Mouse (Mus musculus) MEL (cell line): ENCODE data around the gene Tmem132b. TPM values are rescaled to one million over a fixed set of nuclear protein-coding genes. Genes with fewer than 3 reads are reported as not detected.
A peak's percentile ranks its signal among the peaks of the same experiment; 100 is the strongest.

Source experiments
- DNase-seq: peaks from one replicate; pipeline ENCODE4 v3.0.0; 2011; ENCODE audit warnings: low read depth, low spot score
- H3K27ac ChIP-seq: 2 replicates; pipeline ENCODE4 v1.5.1; 2012; ENCODE audit warnings: low read depth, mild to moderate bottlenecking, control low read depth, low read length, moderate library complexity; ENCODE audit not compliant: control insufficient read depth
- H3K27me3 ChIP-seq, 2 experiments: fragments of 150-350 bp in 1 of 2; sonication (generic) in 1 of 2; 2 replicates each; pipeline ENCODE4 v1.6.1; 2012; ENCODE audit warnings: low read length in 2 of 2, mild to moderate bottlenecking in 2 of 2, improper control_type of control experiment in 1 of 2, moderate library complexity in 1 of 2; ENCODE audit not compliant: insufficient read depth in 2 of 2, control insufficient read depth in 1 of 2
- H3K36me3 ChIP-seq, 2 experiments: 2 replicates each; pipeline ENCODE4 v1.6.1; 2012 to 2014; ENCODE audit warnings: low read length in 2 of 2, improper control_type of control experiment in 1 of 2, inconsistent platforms in 1 of 2, mild to moderate bottlenecking in 1 of 2; ENCODE audit not compliant: insufficient read depth in 2 of 2, control insufficient read depth in 1 of 2
- H3K4me1 ChIP-seq, 2 experiments: fragments of 150-350 bp in 1 of 2; sonication (generic) in 1 of 2; 2 replicates each; pipeline ENCODE4 v1.6.1; 2012; ENCODE audit warnings: low read length in 2 of 2, improper control_type of control experiment in 1 of 2, mild to moderate bottlenecking in 1 of 2; ENCODE audit not compliant: insufficient read depth in 2 of 2, control insufficient read depth in 1 of 2
- H3K4me3 ChIP-seq, 2 experiments: fragments of 150-350 bp in 1 of 2; sonication (generic) in 1 of 2; 2 replicates each; pipeline ENCODE4 v1.5.1; 2012; ENCODE audit warnings: low read depth in 2 of 2, low read length in 2 of 2, mild to moderate bottlenecking in 2 of 2, moderate library complexity in 2 of 2, control low read depth in 1 of 2, improper control_type of control experiment in 1 of 2; ENCODE audit not compliant: control insufficient read depth in 1 of 2, insufficient read depth in 1 of 2
- H3K79me2 ChIP-seq: 2 replicates; pipeline ENCODE4 v1.6.1; 2012; ENCODE audit warnings: mild to moderate bottlenecking, low read length, moderate library complexity; ENCODE audit not compliant: control insufficient read depth, poor library complexity, insufficient read depth
- H3K9ac ChIP-seq: 2 replicates; pipeline ENCODE4 v1.6.1; 2012; ENCODE audit warnings: low read depth, mild to moderate bottlenecking, control low read depth, low read length, moderate library complexity; ENCODE audit not compliant: control insufficient read depth, poor library complexity, severe bottlenecking
- H3K9me3 ChIP-seq: fragments of 150-350 bp; sonication (generic); replicated peaks from 2 replicates; pipeline ENCODE4 v1.6.1; 2012; ENCODE audit warnings: mild to moderate bottlenecking, low read length, improper control_type of control experiment, moderate library complexity; ENCODE audit not compliant: insufficient read depth
- BHLHE40 ChIP-seq: IDR thresholded peaks from 2 replicates; pipeline ENCODE4 v1.6.1; 2012; ENCODE audit warnings: low read depth, mild to moderate bottlenecking, inconsistent platforms, low read length, improper control_type of control experiment, borderline replicate concordance
- CTCF ChIP-seq, 3 experiments: IDR thresholded peaks in 2 of 3; conservative IDR thresholded peaks in 1 of 3; 2 replicates each; pipeline ENCODE4 v1.5.1; 2011 to 2012; ENCODE audit warnings: low read length in 3 of 3, low read depth in 2 of 3, mild to moderate bottlenecking in 2 of 3, improper control_type of control experiment in 1 of 3, inconsistent platforms in 1 of 3, mixed read lengths in 1 of 3, moderate library complexity in 1 of 3; ENCODE audit not compliant: control insufficient read depth in 1 of 3, insufficient read depth in 1 of 3, poor library complexity in 1 of 3, severe bottlenecking in 1 of 3
- E2F4 ChIP-seq: IDR thresholded peaks from 2 replicates; pipeline ENCODE4 v1.6.1; 2011; ENCODE audit warnings: low read depth, low read length, improper control_type of control experiment, borderline replicate concordance
- ELF1 ChIP-seq: IDR thresholded peaks from 2 replicates; pipeline ENCODE4 v1.6.1; 2014; ENCODE audit warnings: low read depth, mild to moderate bottlenecking, inconsistent platforms, low read length, improper control_type of control experiment, moderate library complexity
- GATA1 ChIP-seq: IDR thresholded peaks from 2 replicates; pipeline ENCODE4 v1.6.1; 2011; ENCODE audit warnings: low read depth, low read length, improper control_type of control experiment
- MAZ ChIP-seq: IDR thresholded peaks from 2 replicates; pipeline ENCODE4 v1.6.1; 2012; ENCODE audit warnings: low read depth, mild to moderate bottlenecking, inconsistent platforms, low read length, improper control_type of control experiment
- MEF2A ChIP-seq: IDR thresholded peaks from 2 replicates; pipeline ENCODE4 v1.6.1; 2014; ENCODE audit warnings: low read depth, mild to moderate bottlenecking, inconsistent platforms, low read length, improper control_type of control experiment; ENCODE audit not compliant: poor library complexity, insufficient replicate concordance, severe bottlenecking; ENCODE audit errors: extremely low read depth
- MXI1 ChIP-seq: IDR thresholded peaks from 2 replicates; pipeline ENCODE4 v1.6.1; 2011; ENCODE audit warnings: mild to moderate bottlenecking, low read depth, low read length, improper control_type of control experiment
- MYC ChIP-seq: IDR thresholded peaks from 2 replicates; pipeline ENCODE4 v1.6.1; 2011; ENCODE audit warnings: low read depth, mild to moderate bottlenecking, low read length, improper control_type of control experiment, moderate library complexity
- NRF1 ChIP-seq: IDR thresholded peaks from 2 replicates; pipeline ENCODE4 v1.6.1; 2014; ENCODE audit warnings: low read depth, mild to moderate bottlenecking, inconsistent platforms, low read length, improper control_type of control experiment, moderate library complexity; ENCODE audit not compliant: poor library complexity, insufficient read depth, severe bottlenecking
- RAD21 ChIP-seq: IDR thresholded peaks from 2 replicates; pipeline ENCODE4 v1.6.1; 2011; ENCODE audit warnings: mild to moderate bottlenecking, low read depth, low read length, improper control_type of control experiment
- RCOR1 ChIP-seq: IDR thresholded peaks from 2 replicates; pipeline ENCODE4 v1.6.1; 2012; ENCODE audit warnings: low read depth, mild to moderate bottlenecking, inconsistent platforms, low read length, improper control_type of control experiment
- SMC3 ChIP-seq: IDR thresholded peaks from 2 replicates; pipeline ENCODE4 v1.6.1; 2011; ENCODE audit warnings: low read depth, low read length, improper control_type of control experiment
- TAL1 ChIP-seq: IDR thresholded peaks from 2 replicates; pipeline ENCODE4 v1.6.1; 2012; ENCODE audit warnings: mild to moderate bottlenecking, inconsistent platforms, low read length, moderate library complexity, mixed read lengths
- polyA plus RNA-seq, 2 experiments: library from polyadenylated mRNA; stranded (reverse) in 1 of 2; unstranded in 1 of 2; fragments of >175 nt in 1 of 2; fragments of >200 nt in 1 of 2; gene quantifications; 2 replicates each; pipeline versions ENCODE4 v1.2.1 to v1.2.4; 2012; ENCODE audit warnings: low replicate concordance in 2 of 2, low read depth in 1 of 2; ENCODE audit not compliant: insufficient read length in 2 of 2, insufficient read depth in 1 of 2, missing spikeins in 1 of 2
- total RNA-seq: library from RNA; depleted of rRNA; stranded (reverse); fragments of 300-350 nt; gene quantifications from 2 replicates; pipeline ENCODE4 v1.2.3, GENCODE M21; 2012

The Tmem132b gene
- total and polyA plus RNA-seq, 3 experiments = not detected

GRCm38 (mm10) chr5:125520930-125521590 lies 10.5 kb upstream of the Tmem132b start:
- Histone ChIP-seq H3K79me2 (no peaks in the 10 kb centered on the region), H3K9me3 (no peaks in the 10 kb centered on the region), H3K36me3 (no peaks in the 10 kb centered on the region), H3K27ac (no peak overlapping the region), H3K27me3 (no peaks in the 10 kb centered on the region), H3K4me3 (no peak overlapping the region), H3K4me1 (no peaks in the 10 kb centered on the region), H3K9ac (no peak overlapping the region)
- TF ChIP-seq MEF2A (no peak), RCOR1 (no peak), MXI1 (no peak), BHLHE40 (no peak), RAD21 (no peak), TAL1 (no peak)
- DNase-seq = no peak

- no peak overlapping the region for H3K27ac ChIP-seq
- H3K27me3 ChIP-seq = no peaks in the 10 kb centered on the region
- no peak overlapping the region for H3K9ac ChIP-seq
- H3K4me3 ChIP-seq = no peak overlapping the region
- H3K79me2 ChIP-seq = no peaks in the 10 kb centered on the region
- peak; percentile 38 for DNase-seq
- no peaks in the 10 kb centered on the region for H3K9me3 ChIP-seq
- H3K36me3 ChIP-seq = no peaks in the 10 kb centered on the region
- no peak for TF ChIP-seq GATA1
- H3K4me1 ChIP-seq = no peaks in the 10 kb centered on the region
Observed at GRCm38 (mm10) chr5:125523361-125523760, 8.2 kb upstream of the Tmem132b start.

GRCm38 (mm10) chr5:125525516-125525915 lies 6.1 kb upstream of the Tmem132b start:
- TF ChIP-seq MYC = no peak
- no peak for TF ChIP-seq MAZ
- TF ChIP-seq ELF1 = no peak
- TF ChIP-seq NRF1 = no peak
- peak; percentile 53 to 64 (median 57) for TF ChIP-seq CTCF (IDR thresholded peaks at IDR 0.05 in 2 of 3, conservative IDR thresholded peaks at IDR 0.05 in 1 of 3; ENCODE audit: control insufficient read depth in 1 of 3, insufficient read depth in 1 of 3, low read depth in 2 of 3, low read length in 3 of 3, poor library complexity in 1 of 3, severe bottlenecking in 1 of 3)
- TF ChIP-seq SMC3 = peak; percentile 39; the same call in 1 of the 2 replicates
- peak; percentile 37 for TF ChIP-seq RAD21
- no peak for TF ChIP-seq E2F4
- H3K79me2 ChIP-seq = no peaks in the 10 kb centered on the region
- no peak overlapping the region for H3K9ac ChIP-seq

More at GRCm38 (mm10) chr5:125525516-125525915, 6.1 kb upstream of the Tmem132b start:
- Histone ChIP-seq H3K9me3 (no peaks in the 10 kb centered on the region), H3K27me3 (no peaks in the 10 kb centered on the region), H3K4me3 (no peak overlapping the region), H3K4me1 (no peaks in the 10 kb centered on the region), H3K27ac (no peak overlapping the region), H3K36me3 (no peaks in the 10 kb centered on the region)
- DNase-seq = peak; percentile 28
